Mouse (Mus musculus): ENCODE results near the gene Actrt3.

DNA sequence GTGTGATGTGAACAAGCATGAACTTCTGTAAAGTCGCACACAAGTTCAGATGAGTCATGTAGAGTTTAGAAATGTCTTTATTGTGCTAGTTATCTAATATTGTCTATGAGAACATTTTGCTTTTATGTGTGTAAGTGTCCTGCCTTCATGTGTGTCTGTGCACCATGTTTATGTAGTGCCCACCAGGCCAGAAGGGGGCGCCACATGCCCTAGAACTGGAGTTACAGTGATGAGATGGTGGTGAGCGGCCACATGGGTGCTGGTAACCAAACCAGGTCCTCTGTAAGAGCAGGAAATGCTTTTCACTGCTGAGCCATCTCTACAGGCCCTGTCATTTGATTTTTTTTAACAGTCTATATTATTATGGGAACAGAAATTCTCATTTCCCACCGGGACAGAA lies 35.9 kb upstream of the Actrt3 start:
- no peak for TF ChIP-seq POLR2A (IDR thresholded peaks at IDR 0.05; ENCODE audit: borderline replicate concordance, insufficient read depth, low read length)
- TF ChIP-seq CTCF (IDR thresholded peaks at IDR 0.05; ENCODE audit: borderline replicate concordance, insufficient read depth, low read depth, low read length): no peak
